Mouse (Mus musculus) hindbrain, embryonic 14.5 days (tissue): ENCODE measurements at regions not wholly inside any gene's neighbourhood (a gene's known extent, or its start where the extent isn't known, plus 50 kb on each side); places are given as distances from the start of the nearest gene placed in this dataset.

Experiments used
- ATAC-seq: fragments of 200-750 bp; cut with Nextera tagmentation; 2 replicates; pipeline ENCODE4 v1.8.0; 2017; ENCODE audit warnings: moderate number of reproducible peaks, mild to moderate bottlenecking, moderate TSS enrichment, moderate library complexity; ENCODE audit not compliant: low FRiP score
- DNase-seq: peaks from one replicate; pipeline ENCODE4 v3.0.0-alpha.2; 2015; ENCODE audit warnings: low spot score
- H3K27ac ChIP-seq: fragments of 300-500 bp; sonication (generic); 2 replicates; pipeline ENCODE4 v1.5.1; 2014; ENCODE audit warnings: mild to moderate bottlenecking, moderate library complexity
- H3K27me3 ChIP-seq: fragments of 300-500 bp; sonication (generic); 2 replicates; pipeline ENCODE4 v1.6.1; 2014; ENCODE audit warnings: mild to moderate bottlenecking, low read length, mixed read lengths; ENCODE audit not compliant: control insufficient read depth, insufficient read depth
- H3K36me3 ChIP-seq: fragments of 300-500 bp; sonication (generic); replicated peaks from 2 replicates; pipeline ENCODE4 v1.6.1; 2014; ENCODE audit not compliant: control insufficient read depth, insufficient read depth
- H3K4me1 ChIP-seq: fragments of 300-500 bp; sonication (generic); replicated peaks from 2 replicates; pipeline ENCODE4 v1.6.1; 2014; ENCODE audit warnings: antibody characterized with exemption, low read length, mixed read lengths; ENCODE audit not compliant: control insufficient read depth, insufficient read depth
- H3K4me2 ChIP-seq: fragments of 300-500 bp; sonication (generic); replicated peaks from 2 replicates; pipeline ENCODE4 v1.6.1; 2014; ENCODE audit warnings: mild to moderate bottlenecking, moderate library complexity
- H3K4me3 ChIP-seq: fragments of 300-500 bp; sonication (generic); replicated peaks from 2 replicates; pipeline ENCODE4 v1.5.1; 2014; ENCODE audit warnings: mild to moderate bottlenecking, low read length
- H3K9ac ChIP-seq: fragments of 300-500 bp; sonication (generic); 2 replicates; pipeline ENCODE4 v1.6.1; 2014
- H3K9me3 ChIP-seq: fragments of 300-500 bp; sonication (generic); 2 replicates; pipeline ENCODE4 v1.6.1; 2016; ENCODE audit warnings: low read length; ENCODE audit not compliant: control insufficient read depth
- WGBS: fragments of 180-500 bp; shearing (Covaris S2); extraction: QIAGEN DNeasy Blood & Tissue Kit; methylation state at CpG from one replicate; pipeline ENCODE4 v1.1.7; 2014; 5-methylcytosine and 5-hydroxymethylcytosine counted together

- Histone ChIP-seq H3K36me3 (no peaks in the 10 kb centered on the region), H3K9me3 (no peaks in the 10 kb centered on the region), H3K27ac (no peak overlapping the region), H3K4me1 (no peaks in the 10 kb centered on the region), H3K9ac (no peak overlapping the region), H3K4me3 (no peak overlapping the region), H3K27me3 (no peaks in the 10 kb centered on the region), H3K4me2 (no peak overlapping the region)
- ATAC-seq (no peak), DNase-seq (no peak)
- 95% methylated on average over 8 of the region's 8 CpGs for WGBS
Measured at GRCm38 (mm10) chr5:90164434-90164833, 59.4 kb downstream of the Cox18 start.

GRCm38 (mm10) chr5:90163033-90163859 is 60.6 kb downstream of the Cox18 start:
- Histone ChIP-seq H3K27ac (no peak overlapping the region), H3K36me3 (no peaks in the 10 kb centered on the region), H3K9ac (no peak overlapping the region), H3K4me1 (no peaks in the 10 kb centered on the region), H3K4me2 (no peak overlapping the region), H3K9me3 (no peaks in the 10 kb centered on the region), H3K4me3 (no peak overlapping the region), H3K27me3 (no peaks in the 10 kb centered on the region)
- no peak for ATAC-seq
- WGBS = 90% methylated on average over 18 of the region's 18 CpGs
- DNase-seq = no peak

GRCm38 (mm10) chr5:90160281-90160680 is 63.5 kb downstream of the Cox18 start:
- no peak overlapping the region for H3K4me3 ChIP-seq
- no peaks in the 10 kb centered on the region for H3K4me1 ChIP-seq
- no peak overlapping the region for H3K4me2 ChIP-seq
- H3K27me3 ChIP-seq = no peaks in the 10 kb centered on the region
- H3K36me3 ChIP-seq = no peaks in the 10 kb centered on the region
- H3K9ac ChIP-seq = no peak overlapping the region
- ATAC-seq (no peak), DNase-seq (no peak)
- H3K9me3 ChIP-seq = no peaks in the 10 kb centered on the region
- no peak overlapping the region for H3K27ac ChIP-seq
- 51% methylated on average over 4 of the region's 4 CpGs for WGBS

GRCm38 (mm10) chr5:90156522-90156921 is 67.3 kb downstream of the Cox18 start:
- ATAC-seq (no peak), DNase-seq (no peak)
- Histone ChIP-seq H3K4me1 (no peaks in the 10 kb centered on the region), H3K27ac (no peak overlapping the region), H3K36me3 (no peaks in the 10 kb centered on the region), H3K4me2 (no peak overlapping the region), H3K27me3 (no peaks in the 10 kb centered on the region), H3K9me3 (no peaks in the 10 kb centered on the region), H3K4me3 (no peak overlapping the region), H3K9ac (no peak overlapping the region)
- 92% methylated on average over 4 of the region's 4 CpGs for WGBS

GRCm38 (mm10) chr5:90149611-90150532 is 73.9 kb downstream of the Cox18 start:
- ATAC-seq = no peak
- Histone ChIP-seq H3K36me3 (no peaks in the 10 kb centered on the region), H3K27ac (no peak overlapping the region), H3K27me3 (no peaks in the 10 kb centered on the region), H3K9me3 (no peaks in the 10 kb centered on the region), H3K4me2 (no peak overlapping the region), H3K4me1 (no peaks in the 10 kb centered on the region), H3K4me3 (no peak overlapping the region), H3K9ac (no peak overlapping the region)
- WGBS = 86% methylated on average over 22 of the region's 22 CpGs
- DNase-seq = no peak

GRCm38 (mm10) chr5:90135971-90136370 is 87.8 kb downstream of the Cox18 start:
- WGBS = 85% methylated on average over 7 of the region's 7 CpGs

GRCm38 (mm10) chr5:90107036-90107435 is 116.8 kb downstream of the Cox18 start:
- Histone ChIP-seq H3K4me2 (no peak overlapping the region), H3K27me3 (no peaks in the 10 kb centered on the region), H3K9ac (no peak overlapping the region), H3K27ac (no peak overlapping the region), H3K9me3 (no peaks in the 10 kb centered on the region), H3K4me3 (no peak overlapping the region), H3K4me1 (no peaks in the 10 kb centered on the region), H3K36me3 (no peaks in the 10 kb centered on the region)
- DNase-seq (no peak), ATAC-seq (no peak)
- 100% methylated on average over 1 of the region's 1 CpGs for WGBS

More at GRCm38 (mm10) chr5:90135971-90136370, 87.8 kb downstream of the Cox18 start:
- no peaks in the 10 kb centered on the region for H3K9me3 ChIP-seq
- H3K4me3 ChIP-seq = no peak overlapping the region
- H3K4me2 ChIP-seq = no peak overlapping the region
- no peak for DNase-seq
- no peak overlapping the region for H3K27ac ChIP-seq
- no peaks in the 10 kb centered on the region for H3K36me3 ChIP-seq
- H3K27me3 ChIP-seq = no peaks in the 10 kb centered on the region
- ATAC-seq = no peak
- no peaks in the 10 kb centered on the region for H3K4me1 ChIP-seq
- H3K9ac ChIP-seq = no peak overlapping the region

GRCm38 (mm10) chr5:90104672-90105071 is 119.1 kb downstream of the Cox18 start:
- DNase-seq (no peak), ATAC-seq (no peak)
- Histone ChIP-seq H3K9me3 (no peaks in the 10 kb centered on the region), H3K27ac (no peak overlapping the region), H3K27me3 (no peaks in the 10 kb centered on the region), H3K36me3 (no peaks in the 10 kb centered on the region), H3K4me3 (no peak overlapping the region), H3K4me2 (no peak overlapping the region), H3K4me1 (no peaks in the 10 kb centered on the region), H3K9ac (no peak overlapping the region)
- 53% methylated on average over 7 of the region's 7 CpGs for WGBS

GRCm38 (mm10) chr5:90088541-90088940 is 135.3 kb downstream of the Cox18 start:
- H3K27ac ChIP-seq = no peak overlapping the region
- H3K4me1 ChIP-seq = no peaks in the 10 kb centered on the region
- DNase-seq (no peak), ATAC-seq (no peak)
- H3K36me3 ChIP-seq = no peaks in the 10 kb centered on the region
- H3K4me3 ChIP-seq = no peak overlapping the region
- no peaks in the 10 kb centered on the region for H3K9me3 ChIP-seq
- no peak overlapping the region for H3K9ac ChIP-seq
- WGBS = 80% methylated on average over 7 of the region's 7 CpGs
- H3K27me3 ChIP-seq = no peaks in the 10 kb centered on the region
- no peak overlapping the region for H3K4me2 ChIP-seq
